Mouse (Mus musculus): Measurements from ENCODE around the gene Bet1l.

GRCm38 (mm10) chr7:140843806-140844205 is 13.6 kb downstream of the Bet1l start:
- TF ChIP-seq CTCF (IDR thresholded peaks at IDR 0.05; ENCODE audit: low read depth) = no peak
- TF ChIP-seq EP300 (IDR thresholded peaks at IDR 0.05; ENCODE audit: low read depth) = no peak

Data from heart, postnatal 0 days (tissue).